Mouse (Mus musculus) layer of hippocampus, postnatal 36 days (tissue): ENCODE measurements around the gene Rpl23. TPM values are rescaled to one million over a fixed set of nuclear protein-coding genes. Genes with fewer than 3 reads are reported as not detected.

Experiments
- DNase-seq, 2 experiments: peaks; one replicate each; pipeline ENCODE4 v3.0.0; 2022
- total RNA-seq, 2 experiments: library from RNA; stranded (reverse); gene quantifications; 2 replicates each; pipeline ENCODE4 v1.2.3; 2021

Rpl23 gene
- total RNA-seq, 2 experiments from 2014 or later, result 355 TPM

- DNase-seq, result no peak
Measured at GRCm38 (mm10) chr11:97813746-97814515, 31.7 kb upstream of the Rpl23 start.

GRCm38 (mm10) chr11:97813085-97813484 lies 30.8 kb upstream of the Rpl23 start:
- DNase-seq, result no peak

- no peak for DNase-seq
Measured at GRCm38 (mm10) chr11:97812491-97812921, 30.3 kb upstream of the Rpl23 start.

GRCm38 (mm10) chr11:97811569-97812362 lies 29.5 kb upstream of the Rpl23 start:
- no peak for DNase-seq

GRCm38 (mm10) chr11:97810970-97811369 lies 28.7 kb upstream of the Rpl23 start:
- no peak for DNase-seq

GRCm38 (mm10) chr11:97810356-97810755 lies 28.1 kb upstream of the Rpl23 start:
- DNase-seq, result no peak

GRCm38 (mm10) chr11:97809235-97810121 lies 27.2 kb upstream of the Rpl23 start:
- no peak for DNase-seq

- no peak for DNase-seq
Measured at GRCm38 (mm10) chr11:97808621-97809234, 26.5 kb upstream of the Rpl23 start.

GRCm38 (mm10) chr11:97808093-97808492 lies 25.9 kb upstream of the Rpl23 start:
- DNase-seq, result no peak

GRCm38 (mm10) chr11:97807626-97808025 lies 25.4 kb upstream of the Rpl23 start:
- no peak for DNase-seq

GRCm38 (mm10) chr11:97806613-97806964 lies 24.4 kb upstream of the Rpl23 start:
- DNase-seq, result no peak

GRCm38 (mm10) chr11:97805662-97806612 lies 23.7 kb upstream of the Rpl23 start:
- no peak for DNase-seq

- DNase-seq, result no peak
Measured at GRCm38 (mm10) chr11:97804841-97805661, 22.8 kb upstream of the Rpl23 start.

GRCm38 (mm10) chr11:97803847-97804246 lies 21.6 kb upstream of the Rpl23 start:
- no peak for DNase-seq

GRCm38 (mm10) chr11:97802495-97802894 lies 20.3 kb upstream of the Rpl23 start:
- no peak for DNase-seq

- DNase-seq, result no peak
Measured at GRCm38 (mm10) chr11:97802194-97802470, 19.9 kb upstream of the Rpl23 start.

GRCm38 (mm10) chr11:97801409-97802193 lies 19.4 kb upstream of the Rpl23 start:
- DNase-seq, result no peak

- no peak for DNase-seq
Measured at GRCm38 (mm10) chr11:97800691-97801408, 18.6 kb upstream of the Rpl23 start.
